Mouse (Mus musculus) cerebral cortex, adult 2 months (tissue): ENCODE results near the gene Arhgef26.

Experiments used
- WGBS: fragments of 180-500 bp; shearing (Covaris S2); methylation state at CpG from one replicate; pipeline ENCODE4 v1.1.7; 2018; 5-methylcytosine and 5-hydroxymethylcytosine counted together

Gene Arhgef26

DNA sequence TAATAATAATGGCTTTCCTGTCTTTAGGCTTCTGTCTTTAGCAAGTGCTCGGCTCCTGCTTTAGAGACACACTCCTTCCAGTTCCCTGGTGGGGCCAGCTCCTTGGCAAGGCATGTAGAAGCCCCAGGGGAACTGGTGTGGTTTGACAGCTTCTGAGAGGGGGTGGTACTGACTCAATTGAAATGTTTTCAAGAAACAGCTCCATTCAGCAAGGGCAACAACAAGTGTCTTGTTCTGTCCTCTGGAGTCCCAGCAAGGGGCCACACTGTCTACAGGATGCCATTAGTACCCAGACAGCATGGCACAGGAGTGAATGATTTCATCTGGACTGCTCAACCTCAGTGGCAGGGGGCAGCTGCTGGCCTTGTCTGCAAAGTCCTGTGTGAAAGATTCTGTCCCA is 117.7 kb downstream of the Arhgef26 start:
- 63% methylated on average over 1 of the region's 1 CpGs for WGBS

DNA sequence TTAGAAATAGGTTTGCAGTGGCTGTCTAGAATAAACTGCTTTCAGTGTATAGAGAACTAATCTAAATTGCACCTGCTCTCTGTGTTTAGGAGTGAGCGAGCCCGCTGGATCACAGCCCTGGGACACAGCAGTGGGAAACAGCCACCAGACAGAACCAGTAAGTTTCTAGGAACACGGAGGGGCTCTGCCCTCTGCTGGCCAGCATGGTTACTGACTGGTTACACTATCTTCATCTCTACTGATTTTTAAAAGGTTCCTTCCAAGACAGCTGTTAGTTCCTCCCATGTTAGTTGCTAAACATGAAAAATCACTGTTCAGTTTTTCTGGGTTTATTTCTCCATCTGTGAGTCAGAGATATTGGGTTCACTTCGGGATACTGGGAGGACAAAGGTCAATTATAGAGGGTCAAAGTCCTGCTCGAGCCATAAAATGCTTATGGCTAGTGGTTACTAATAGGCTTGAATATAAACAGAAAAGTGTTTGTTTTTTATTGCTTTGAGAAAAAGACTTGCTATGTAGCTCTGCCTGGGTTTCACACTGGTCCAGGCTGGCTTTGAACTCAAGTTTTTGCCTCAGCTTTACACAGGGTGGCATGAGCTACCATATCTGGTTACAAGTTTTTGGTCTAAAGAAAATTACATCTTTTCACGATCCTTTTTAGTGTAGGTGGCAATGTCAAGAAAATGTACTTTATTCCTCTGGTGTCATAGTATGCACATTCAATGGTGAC is 120.3 kb downstream of the Arhgef26 start:
- 40% methylated on average over 6 of the region's 6 CpGs for WGBS

DNA sequence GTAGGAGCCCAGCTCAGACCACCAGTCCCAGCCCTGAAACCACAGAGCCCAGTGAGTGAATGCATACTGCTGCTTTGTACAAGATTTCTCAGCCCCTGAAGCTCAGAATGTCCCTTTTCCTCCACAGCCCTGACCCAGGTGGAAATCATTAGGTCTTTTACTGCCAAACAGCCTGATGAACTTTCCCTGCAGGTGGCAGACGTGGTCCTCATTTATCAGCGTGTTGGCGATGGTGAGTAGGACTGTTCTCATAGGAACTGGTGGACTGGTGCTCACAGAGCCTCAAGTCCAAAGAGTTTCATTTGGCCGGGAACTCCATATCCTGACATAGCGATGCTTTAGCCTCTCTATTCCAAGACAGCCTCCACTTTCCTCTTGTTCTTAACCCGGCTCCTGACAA is 121.3 kb downstream of the Arhgef26 start:
- 81% methylated on average over 6 of the region's 6 CpGs for WGBS

DNA sequence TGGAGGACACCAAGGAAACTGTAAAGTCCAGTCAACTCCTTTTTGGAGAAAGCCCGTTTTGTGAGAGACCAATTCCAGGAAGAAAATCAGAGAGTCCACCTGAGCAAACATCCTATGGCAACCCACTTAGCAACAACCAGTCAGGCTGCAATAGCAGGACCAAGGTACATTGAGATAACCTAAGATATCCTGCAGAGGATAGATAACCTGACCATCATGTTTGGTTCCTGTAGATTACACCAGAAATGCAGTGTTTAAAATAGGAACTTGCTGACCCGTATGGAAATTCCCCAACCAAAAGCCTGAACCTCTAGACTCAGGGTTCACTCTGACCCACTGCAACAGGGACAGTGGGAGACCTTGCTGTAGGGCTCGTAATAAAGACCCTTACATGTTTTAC is 126.1 kb downstream of the Arhgef26 start:
- 87% methylated on average over 3 of the region's 3 CpGs for WGBS

DNA sequence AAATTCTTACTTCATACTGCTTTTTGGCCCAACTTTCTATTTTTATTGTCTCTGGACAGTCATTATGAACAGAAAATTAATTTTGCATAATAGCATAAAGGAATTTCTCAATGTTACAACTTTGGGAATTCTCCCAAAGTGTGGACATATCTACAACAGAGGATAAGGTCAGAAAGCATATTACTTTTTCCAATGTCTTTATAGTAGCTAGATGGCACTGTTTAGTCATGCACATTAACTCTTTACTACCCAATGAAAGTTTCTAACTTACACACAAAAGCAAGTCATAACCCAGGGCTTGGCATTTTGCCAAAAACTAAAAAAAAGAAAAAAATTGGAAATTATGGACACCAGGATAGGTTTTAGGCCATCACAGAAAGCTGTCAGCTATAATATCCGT is 132.0 kb downstream of the Arhgef26 start:
- WGBS, result 89% methylated on average over 1 of the region's 1 CpGs

DNA sequence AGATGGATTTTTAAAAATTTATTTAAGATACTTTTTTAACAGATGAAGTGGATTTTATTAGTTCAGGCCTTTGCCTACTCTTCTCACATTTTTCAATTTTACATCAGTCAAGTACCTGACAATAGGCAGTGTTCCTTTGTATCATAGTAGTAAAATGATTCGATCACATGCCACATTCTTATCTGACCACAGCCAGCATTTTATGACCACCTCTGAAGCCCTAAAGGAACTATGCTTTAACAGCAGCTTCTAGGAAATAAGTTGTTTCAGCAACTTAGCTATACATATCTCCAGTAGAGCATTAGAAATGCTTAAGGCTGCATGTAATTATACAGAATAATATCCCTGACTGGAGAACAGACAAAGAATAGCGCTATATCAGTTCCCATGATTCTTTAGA is 146.2 kb downstream of the Arhgef26 start:
- WGBS, result 97% methylated on average over 2 of the region's 2 CpGs

DNA sequence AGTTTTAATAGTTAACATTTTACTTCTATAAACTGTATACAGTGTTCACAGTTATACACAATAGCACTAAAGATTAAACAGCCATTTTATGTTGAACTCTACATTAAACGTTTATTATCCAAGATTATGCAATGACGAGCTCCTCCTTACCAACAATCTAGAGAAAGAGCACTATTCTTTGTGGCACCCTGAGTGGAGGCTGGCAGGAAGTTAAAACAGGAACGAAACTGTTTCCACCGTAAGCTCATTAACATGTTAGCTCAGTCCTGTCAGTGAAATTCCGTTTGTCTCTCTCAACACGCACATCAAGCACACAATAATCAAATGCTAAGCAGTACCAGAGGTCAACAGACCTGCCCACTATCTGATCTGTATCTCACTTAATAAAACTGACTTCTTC is 154.4 kb downstream of the Arhgef26 start:
- WGBS, result 64% methylated on average over 6 of the region's 6 CpGs

DNA sequence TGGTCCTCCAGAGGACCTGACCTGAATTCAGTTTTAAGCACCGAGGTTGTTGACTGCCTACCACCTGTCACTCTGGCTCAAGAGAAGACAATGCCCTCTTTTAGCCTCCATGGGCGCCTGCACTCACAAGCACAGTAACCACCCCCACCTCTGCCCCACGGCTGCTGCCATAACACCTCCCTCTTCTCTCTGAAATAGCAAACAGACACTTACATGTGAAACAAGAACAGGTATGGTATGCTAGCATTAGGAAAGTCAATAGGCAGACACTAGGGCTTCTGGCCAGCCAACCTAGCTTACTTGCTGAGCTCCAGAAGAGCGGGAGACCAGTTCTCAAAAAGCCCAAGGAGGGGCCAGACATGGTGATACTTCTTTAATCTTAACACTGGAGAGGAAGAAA is 161.2 kb downstream of the Arhgef26 start:
- 59% methylated on average over 4 of the region's 4 CpGs for WGBS

DNA sequence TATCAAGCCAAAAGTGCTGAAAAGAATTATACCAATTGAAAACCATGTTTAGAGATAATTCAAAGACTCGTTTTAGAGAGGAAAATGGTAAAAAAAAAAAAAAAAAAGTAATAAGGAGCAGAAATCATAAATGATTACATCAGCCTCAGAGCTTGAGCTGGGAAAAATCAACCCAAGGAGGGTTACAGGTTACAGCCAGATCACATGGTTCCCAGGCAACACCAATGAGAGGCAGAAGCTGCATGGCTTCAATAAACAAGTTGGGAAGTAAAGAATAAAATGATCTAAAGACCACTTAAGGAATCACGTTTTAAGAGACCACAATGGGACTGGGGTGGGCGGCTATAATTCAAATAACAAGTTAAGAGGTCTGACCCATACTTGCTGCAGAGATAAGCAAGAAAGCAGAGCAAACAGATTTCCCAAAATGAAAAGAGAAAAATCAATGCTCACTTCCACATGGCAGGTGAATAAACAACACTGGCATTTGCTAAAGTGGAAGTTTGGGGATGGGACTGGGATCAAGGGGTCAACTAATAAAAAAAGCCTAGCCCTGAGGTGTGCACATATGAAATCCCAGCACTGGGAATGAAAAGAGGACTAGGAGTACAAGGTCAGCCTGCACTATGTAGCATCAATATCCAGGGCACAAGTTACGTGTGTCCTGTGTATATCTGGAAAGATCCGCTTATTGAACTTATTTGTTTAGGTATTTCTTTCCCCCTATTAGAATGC is 167.2 kb downstream of the Arhgef26 start:
- WGBS, result 73% methylated on average over 5 of the region's 5 CpGs

DNA sequence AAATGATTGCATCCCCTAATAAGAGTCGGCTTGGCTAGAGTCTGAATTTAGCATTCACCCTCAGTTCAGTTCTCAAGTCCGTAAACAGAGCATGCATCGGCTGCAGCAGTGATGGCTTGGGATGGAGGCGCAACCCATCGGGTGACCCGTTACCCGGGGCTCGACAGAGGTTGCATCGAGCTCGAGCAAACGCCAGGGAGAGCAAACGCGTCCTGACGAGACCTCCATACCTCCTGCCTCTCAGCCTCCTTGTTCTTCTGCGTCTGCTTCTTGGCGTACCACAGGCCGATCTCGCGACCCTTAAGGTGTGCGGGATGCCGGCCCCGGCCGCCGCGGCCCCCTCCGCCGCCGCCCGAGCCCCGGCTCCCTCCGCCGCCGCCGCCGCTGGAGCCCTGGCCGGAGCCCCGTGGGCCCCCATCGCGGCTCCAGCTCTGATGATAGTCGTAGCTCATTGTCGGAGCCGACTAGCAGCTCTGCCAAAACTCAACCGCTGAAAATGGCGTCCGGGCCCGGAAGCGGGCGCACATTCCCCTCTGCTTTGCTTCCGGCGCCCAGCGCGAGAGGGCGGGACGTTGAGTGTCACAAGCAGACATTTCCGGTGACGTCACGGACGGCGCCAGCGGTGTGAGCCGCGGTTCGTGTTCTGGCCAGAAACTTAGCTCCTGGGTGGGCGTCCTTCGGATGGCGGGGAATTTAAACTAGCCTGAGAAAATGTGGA is 168.5 kb downstream of the Arhgef26 start, which contains the start of gene Dhx36:
Gene Dhx36, minus strand, starts transcription at position 517 of the 718 bp plus-strand sequence.
- WGBS, result under 1% methylated on average over 66 of the region's 66 CpGs

DNA sequence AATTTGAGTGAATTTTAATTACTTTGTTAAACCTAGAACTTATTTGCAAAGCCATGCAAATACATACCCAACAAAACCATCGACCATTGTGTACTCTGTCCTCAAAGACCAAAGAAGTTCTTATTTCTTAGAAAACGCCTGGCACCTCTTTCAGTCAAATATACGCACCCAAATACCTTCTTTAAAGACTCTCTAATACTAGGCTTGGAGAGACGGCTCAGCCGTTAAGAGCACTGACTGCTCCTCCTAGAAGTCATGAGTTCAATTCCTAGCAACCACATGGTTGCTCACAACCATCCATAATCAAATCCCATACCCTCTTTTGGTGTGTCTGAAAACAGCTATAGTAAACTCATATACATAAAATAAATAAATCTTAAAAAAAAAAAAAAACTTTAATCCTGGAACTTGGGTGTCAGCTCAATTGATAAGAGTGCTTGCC is 169.1 kb downstream of the Arhgef26 start:
- WGBS, result 32% methylated on average over 5 of the region's 5 CpGs
